ENCODE assay signal across 17 mouse cellular contexts in genomic region chr9:114788697-114789096, GRCm38 (mm10). TPM values are rescaled to one million over a fixed set of nuclear protein-coding genes. Genes with fewer than 3 reads are reported as not detected.
"Had no signal": no experiment of that assay in that cellular context is flagged by ENCODE, and none has a peak within 500 bp of the region (broad histone marks: within the 10 kb centered on the region; RNA-seq: fewer than 3 reads in every experiment).

No protein-coding gene starts in this region.

- H3K36me3 ChIP-seq: kidney, embryonic 15.5 days; limb, embryonic 15.5 days; liver, embryonic 15.5 days; midbrain, embryonic 13.5 days; neural tube, embryonic 12.5 days; stomach, embryonic 15.5 days had no signal

- DNase-seq: kidney, adult 2 months; kidney, postnatal 14 days; layer of hippocampus, adult 9-11 months; layer of hippocampus, postnatal 36 days; lung, embryonic 14.5 days; lung, postnatal 10 days; retina, postnatal 1 day; right cerebral cortex, postnatal 14 days; thymus, postnatal 36 days had no signal

- ATAC-seq: intestine, embryonic 16.5 days; midbrain, embryonic 13.5 days had no signal

- H3K27ac ChIP-seq: kidney, embryonic 15.5 days; limb, embryonic 15.5 days; liver, embryonic 15.5 days; midbrain, embryonic 13.5 days; neural tube, embryonic 12.5 days; stomach, embryonic 15.5 days had no signal

- H3K4me2 ChIP-seq: kidney, embryonic 15.5 days; limb, embryonic 15.5 days; liver, embryonic 15.5 days; lung, embryonic 14.5 days; midbrain, embryonic 13.5 days; neural tube, embryonic 12.5 days; stomach, embryonic 15.5 days had no signal

- H3K9me3 ChIP-seq: kidney, embryonic 15.5 days; limb, embryonic 15.5 days; liver, embryonic 15.5 days; midbrain, embryonic 13.5 days; neural tube, embryonic 12.5 days; stomach, embryonic 15.5 days had no signal

- H3K4me3 ChIP-seq: kidney, embryonic 15.5 days; limb, embryonic 15.5 days; liver, embryonic 15.5 days; midbrain, embryonic 13.5 days; myocyte; neural tube, embryonic 12.5 days; stomach, embryonic 15.5 days had no signal

- H3K9ac ChIP-seq: kidney, embryonic 15.5 days; limb, embryonic 15.5 days; liver, embryonic 15.5 days; lung, embryonic 14.5 days; midbrain, embryonic 13.5 days; neural tube, embryonic 12.5 days; stomach, embryonic 15.5 days had no signal

- H3K27me3 ChIP-seq: kidney, embryonic 15.5 days; limb, embryonic 15.5 days; liver, embryonic 15.5 days; midbrain, embryonic 13.5 days; neural tube, embryonic 12.5 days; stomach, embryonic 15.5 days had no signal

RNA-seq across cellular contexts. Expression of gene Cmtm8, which starts 55.3 kb away (rescaled TPM):
- polyA plus RNA-seq: myocyte had no signal
